Mouse (Mus musculus): ENCODE measurements around the gene Cbr4. TPM values are rescaled to one million over a fixed set of nuclear protein-coding genes. Genes with fewer than 3 reads are reported as not detected.

Cbr4 gene
- polyA plus RNA-seq (2016; fragmentation: Nextera tagmentation; extraction: Ambion mirVana): 30.1 and 31.7 TPM in 2 replicates

- Histone ChIP-seq H3K27me3 (ENCODE audit: insufficient read depth, poor library complexity, severe bottlenecking) (no peaks in the 10 kb centered on the region), H3K36me3 (peaks cover 5% of the 10 kb centered on the region; the same call in 1 of the 2 replicates), H3K4me1 (peaks cover 4% of the 10 kb centered on the region; the same call in 1 of the 2 replicates), H3K4me3 (peak within 1 kb of the TSS; percentile 78), H3K9me3 (no peaks in the 10 kb centered on the region), H3K27ac (peak within 1 kb of the TSS; percentile 94)
- 6% methylated on average over 29 of the region's 29 CpGs for WGBS
- peak; percentile 93 for DNase-seq (ENCODE audit: low spot score)
These were observed at the start of gene Cbr4 for GRCm38 (mm10) chr8:61487597-61488156. Gene Cbr4, plus strand, starts transcription at chr8:61487734.

GRCm38 (mm10) chr8:61442988-61443387 is 44.5 kb upstream of the Cbr4 start:
- WGBS: 88% methylated on average over 3 of the region's 3 CpGs
- Histone ChIP-seq H3K4me3 (no peak overlapping the region), H3K27me3 (ENCODE audit: insufficient read depth, poor library complexity, severe bottlenecking) (no peaks in the 10 kb centered on the region), H3K27ac (no peak overlapping the region), H3K4me1 (peaks cover 8% of the 10 kb centered on the region; the same call in 1 of the 2 replicates), H3K36me3 (no peaks in the 10 kb centered on the region), H3K9me3 (peaks cover 7% of the 10 kb centered on the region; the same call in 1 of the 2 replicates)
- no peak for DNase-seq (ENCODE audit: low spot score)

- no peaks in the 10 kb centered on the region for H3K36me3 ChIP-seq
- no peaks in the 10 kb centered on the region for H3K27me3 ChIP-seq (ENCODE audit: insufficient read depth, poor library complexity, severe bottlenecking)
- WGBS: 36% methylated on average over 3 of the region's 3 CpGs
- peaks cover 14% of the 10 kb centered on the region; the same call in 1 of the 2 replicates for H3K4me1 ChIP-seq
- DNase-seq (ENCODE audit: low spot score): no peak
- no peak overlapping the region for H3K4me3 ChIP-seq
- H3K9me3 ChIP-seq: peaks cover 7% of the 10 kb centered on the region; the same call in 1 of the 2 replicates
- no peak overlapping the region for H3K27ac ChIP-seq
These were observed 43.2 kb upstream of the Cbr4 start for GRCm38 (mm10) chr8:61444358-61444757.

GRCm38 (mm10) chr8:61446329-61446728 is 41.2 kb upstream of the Cbr4 start:
- 71% methylated on average over 15 of the region's 15 CpGs for WGBS
- H3K9me3 ChIP-seq: 0 out of 2 replicates have a peak, but pooled peaks cover 4% of the 10 kb centered on the region
- no peak overlapping the region for H3K27ac ChIP-seq
- H3K27me3 ChIP-seq (ENCODE audit: insufficient read depth, poor library complexity, severe bottlenecking): no peaks in the 10 kb centered on the region
- H3K36me3 ChIP-seq: no peaks in the 10 kb centered on the region
- H3K4me3 ChIP-seq: no peak overlapping the region
- H3K4me1 ChIP-seq: peaks cover 14% of the 10 kb centered on the region; the same call in 1 of the 2 replicates
- DNase-seq (ENCODE audit: low spot score): no peak

GRCm38 (mm10) chr8:61448100-61448499 is 39.4 kb upstream of the Cbr4 start:
- WGBS: 74% methylated on average over 2 of the region's 2 CpGs
- no peak for DNase-seq (ENCODE audit: low spot score)

GRCm38 (mm10) chr8:61448881-61449280 is 38.7 kb upstream of the Cbr4 start:
- no peak for DNase-seq (ENCODE audit: low spot score)
- WGBS: 52% methylated on average over 5 of the region's 5 CpGs
- Histone ChIP-seq H3K36me3 (no peaks in the 10 kb centered on the region), H3K4me1 (peaks cover 19% of the 10 kb centered on the region), H3K4me3 (no peak overlapping the region), H3K9me3 (no peaks in the 10 kb centered on the region), H3K27ac (no peak overlapping the region), H3K27me3 (ENCODE audit: insufficient read depth, poor library complexity, severe bottlenecking) (no peaks in the 10 kb centered on the region)

More at GRCm38 (mm10) chr8:61448100-61448499, 39.4 kb upstream of the Cbr4 start:
- Histone ChIP-seq H3K4me1 (peaks cover 19% of the 10 kb centered on the region), H3K4me3 (no peak overlapping the region), H3K9me3 (no peaks in the 10 kb centered on the region), H3K27ac (no peak overlapping the region), H3K36me3 (no peaks in the 10 kb centered on the region), H3K27me3 (ENCODE audit: insufficient read depth, poor library complexity, severe bottlenecking) (no peaks in the 10 kb centered on the region)

- Histone ChIP-seq H3K9me3 (no peaks in the 10 kb centered on the region), H3K36me3 (no peaks in the 10 kb centered on the region), H3K27me3 (ENCODE audit: insufficient read depth, poor library complexity, severe bottlenecking) (no peaks in the 10 kb centered on the region), H3K27ac (no peak overlapping the region), H3K4me1 (peaks cover 15% of the 10 kb centered on the region), H3K4me3 (no peak overlapping the region)
- WGBS: 84% methylated on average over 9 of the region's 9 CpGs
- DNase-seq (ENCODE audit: low spot score): no peak
These were observed 36.5 kb upstream of the Cbr4 start for GRCm38 (mm10) chr8:61450916-61451575.

GRCm38 (mm10) chr8:61451721-61452337 is 35.7 kb upstream of the Cbr4 start:
- H3K27ac ChIP-seq: no peak overlapping the region
- H3K36me3 ChIP-seq: no peaks in the 10 kb centered on the region
- 67% methylated on average over 8 of the region's 8 CpGs for WGBS
- H3K4me3 ChIP-seq: no peak overlapping the region
- H3K27me3 ChIP-seq (ENCODE audit: insufficient read depth, poor library complexity, severe bottlenecking): no peaks in the 10 kb centered on the region
- H3K4me1 ChIP-seq: peaks cover 11% of the 10 kb centered on the region
- no peak for DNase-seq (ENCODE audit: low spot score)
- H3K9me3 ChIP-seq: no peaks in the 10 kb centered on the region

- WGBS: 79% methylated on average over 7 of the region's 7 CpGs
These were observed 27.8 kb upstream of the Cbr4 start for GRCm38 (mm10) chr8:61459763-61460162.

GRCm38 (mm10) chr8:61462221-61462620 is 25.3 kb upstream of the Cbr4 start:
- H3K9me3 ChIP-seq: no peaks in the 10 kb centered on the region
- no peak overlapping the region for H3K4me3 ChIP-seq
- H3K36me3 ChIP-seq: no peaks in the 10 kb centered on the region
- WGBS: 81% methylated on average over 5 of the region's 5 CpGs
- no peaks in the 10 kb centered on the region for H3K4me1 ChIP-seq
- no peaks in the 10 kb centered on the region for H3K27me3 ChIP-seq (ENCODE audit: insufficient read depth, poor library complexity, severe bottlenecking)
- no peak overlapping the region for H3K27ac ChIP-seq
- DNase-seq (ENCODE audit: low spot score): no peak

More at GRCm38 (mm10) chr8:61459763-61460162, 27.8 kb upstream of the Cbr4 start:
- no peak overlapping the region for H3K4me3 ChIP-seq
- no peaks in the 10 kb centered on the region for H3K27me3 ChIP-seq (ENCODE audit: insufficient read depth, poor library complexity, severe bottlenecking)
- H3K9me3 ChIP-seq: no peaks in the 10 kb centered on the region
- no peaks in the 10 kb centered on the region for H3K36me3 ChIP-seq
- peak; percentile 72 for DNase-seq (ENCODE audit: low spot score)
- H3K4me1 ChIP-seq: no peaks in the 10 kb centered on the region
- H3K27ac ChIP-seq: no peak overlapping the region

- Histone ChIP-seq H3K27ac (no peak overlapping the region), H3K9me3 (no peaks in the 10 kb centered on the region), H3K4me3 (no peak overlapping the region), H3K4me1 (no peaks in the 10 kb centered on the region), H3K27me3 (ENCODE audit: insufficient read depth, poor library complexity, severe bottlenecking) (no peaks in the 10 kb centered on the region), H3K36me3 (no peaks in the 10 kb centered on the region)
- WGBS: 63% methylated on average over 2 of the region's 2 CpGs
- DNase-seq (ENCODE audit: low spot score): no peak
These were observed 23.1 kb upstream of the Cbr4 start for GRCm38 (mm10) chr8:61464393-61464792.

- H3K9me3 ChIP-seq: no peaks in the 10 kb centered on the region
- no peaks in the 10 kb centered on the region for H3K4me1 ChIP-seq
- no peaks in the 10 kb centered on the region for H3K36me3 ChIP-seq
- DNase-seq (ENCODE audit: low spot score): no peak
- 90% methylated on average over 15 of the region's 15 CpGs for WGBS
- H3K27ac ChIP-seq: no peak overlapping the region
- no peak overlapping the region for H3K4me3 ChIP-seq
- no peaks in the 10 kb centered on the region for H3K27me3 ChIP-seq (ENCODE audit: insufficient read depth, poor library complexity, severe bottlenecking)
These were observed 20.6 kb upstream of the Cbr4 start for GRCm38 (mm10) chr8:61466696-61467552.
